Mouse (Mus musculus): ENCODE results near the gene Gm49355. TPM values are rescaled to one million over a fixed set of nuclear protein-coding genes. Genes with fewer than 3 reads are reported as not detected.
"Not testable (repeated sequence)": the region's sequence is repeated elsewhere in the genome, so short reads cannot be mapped to it uniquely, and the experiment has no call there.

Gene Gm49355
- total RNA-seq (2021) = not detected
- long read RNA-seq, partial matches to known transcripts = 1 of 1 reads
- long read RNA-seq, other reads (novel, unspliced or antisense) = 0 of 1 reads

DNA sequence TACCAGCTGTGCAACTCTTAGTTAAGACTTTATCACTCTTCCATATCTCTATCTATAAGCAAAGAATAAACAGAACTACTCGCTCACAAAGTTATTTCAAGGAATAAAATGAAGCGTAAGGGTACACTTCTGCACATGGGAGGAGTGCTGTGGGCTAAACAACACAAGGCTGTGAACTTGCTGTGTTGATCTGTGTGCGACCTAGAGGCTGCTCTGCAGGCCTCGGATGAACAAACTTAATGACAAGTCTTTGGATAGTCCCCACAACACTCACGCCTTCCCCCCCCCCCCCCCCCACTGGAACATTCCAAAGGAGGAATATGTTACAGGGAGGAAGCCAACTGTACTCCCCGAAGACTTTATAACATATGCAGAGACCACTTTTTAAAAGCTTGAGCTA lies at the start of gene Gm49355:
Gene Gm49355 (plus strand): TSS at position 336 of the 400 bp plus-strand sequence.
- no peak for DNase-seq (ENCODE audit: low spot score in 2 of 2)

DNA sequence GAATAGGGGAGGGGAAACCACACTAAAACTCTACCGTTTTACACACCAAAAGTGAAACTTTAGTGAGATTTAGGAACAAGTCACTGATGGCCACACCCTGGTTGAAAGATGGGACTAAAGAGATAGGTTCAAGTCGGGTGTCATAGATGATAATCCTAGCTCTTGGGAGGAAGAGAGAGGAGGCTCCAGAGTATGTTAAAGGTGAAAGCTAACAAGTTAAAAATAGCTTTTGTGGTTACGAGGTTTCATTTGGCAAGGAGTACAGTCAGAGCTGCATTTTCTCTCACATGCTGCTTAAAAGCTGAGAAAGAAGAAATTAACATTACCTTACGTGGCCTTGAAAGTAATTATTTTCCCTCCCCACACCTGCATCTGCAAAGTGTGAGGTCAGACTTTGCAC lies 40.0 kb upstream of the Gm49355 start:
- DNase-seq (ENCODE audit: low spot score in 2 of 2) = no peak

DNA sequence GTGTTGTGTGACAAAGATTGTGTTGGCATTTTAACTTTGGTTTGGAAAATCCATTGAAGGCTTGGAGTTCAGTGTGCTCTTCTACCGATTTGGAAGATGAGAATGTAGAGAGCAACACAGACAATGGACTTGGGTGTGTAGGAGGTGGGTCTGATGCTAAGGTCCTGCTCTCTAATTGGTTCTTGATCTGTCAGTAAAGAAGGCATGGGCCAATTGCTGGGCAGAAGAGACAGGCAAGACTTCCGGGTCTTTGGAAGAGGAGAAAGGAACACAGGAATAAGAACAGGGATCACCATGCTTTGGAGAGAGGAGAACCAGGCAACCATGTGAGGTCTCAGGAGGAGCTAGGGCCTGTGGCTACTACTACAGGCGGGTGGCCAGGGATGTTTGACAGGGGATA lies 7.7 kb upstream of the Gm49355 start:
- DNase-seq (ENCODE audit: low spot score in 2 of 2) = no peak

DNA sequence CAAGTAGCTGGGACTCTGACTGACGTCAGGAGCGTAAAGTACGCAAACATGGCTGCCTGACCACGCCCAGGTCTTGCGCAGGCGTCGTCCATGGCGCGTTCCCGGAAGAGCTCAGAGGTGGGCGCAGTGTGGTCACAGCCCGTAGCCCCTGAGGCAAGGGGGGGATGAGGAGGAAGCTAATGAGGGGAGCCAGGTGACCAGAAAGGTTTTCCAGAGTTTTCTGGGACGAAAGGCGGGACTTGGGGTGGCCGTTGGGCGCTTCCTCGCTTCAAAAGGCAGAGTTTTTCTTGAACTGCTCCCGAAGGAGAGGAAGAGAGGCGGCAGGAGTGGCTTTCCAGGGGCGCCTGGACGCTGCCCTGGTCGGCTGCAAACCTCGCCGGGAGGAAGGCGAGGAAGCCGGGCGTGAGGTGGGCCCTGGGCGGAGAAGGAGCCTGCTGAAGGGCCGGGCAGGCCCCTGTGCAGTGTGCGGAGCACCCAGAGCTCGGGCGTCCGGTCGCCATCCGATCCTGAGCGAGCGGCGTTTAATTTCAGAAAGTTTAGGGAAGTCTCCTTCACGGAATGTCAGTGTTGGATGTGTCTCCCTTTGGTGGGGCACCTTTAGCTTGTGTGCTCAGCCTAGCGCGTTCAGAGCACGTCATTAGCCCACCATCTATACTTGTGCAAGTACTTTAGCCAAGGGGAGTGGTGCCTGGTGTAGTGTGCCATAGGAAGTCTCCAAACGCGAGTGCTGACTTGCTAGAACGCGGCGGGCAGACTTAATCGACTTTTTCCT lies 551 bp downstream of the Gm49355 start, which contains the start of gene 3830406C13Rik:
Gene 3830406C13Rik (plus strand): TSS at position 33 of the 772 bp plus-strand sequence.
- peak; percentile 82 to 89 for DNase-seq (ENCODE audit: low spot score in 2 of 2)

DNA sequence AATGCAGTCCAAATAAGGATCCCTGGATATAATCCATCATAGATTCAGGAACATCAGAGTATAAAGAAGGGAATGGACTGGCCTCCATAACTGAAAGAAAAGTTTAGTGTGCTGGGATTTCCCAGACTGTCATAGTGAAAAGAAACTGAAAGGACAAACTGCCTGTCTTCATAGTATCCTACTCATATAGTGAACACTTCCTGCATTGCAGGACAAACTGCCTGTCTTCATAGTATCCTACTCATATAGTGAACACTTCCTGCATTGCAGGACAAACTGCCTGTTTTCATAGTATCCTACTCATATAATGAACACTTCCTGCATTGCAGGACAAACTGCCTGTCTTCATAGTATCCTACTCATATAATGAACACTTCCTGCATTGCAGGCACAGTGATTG lies 6.0 kb downstream of the Gm49355 start:
- not testable (repeated sequence) for DNase-seq (ENCODE audit: low spot score in 2 of 2)

DNA sequence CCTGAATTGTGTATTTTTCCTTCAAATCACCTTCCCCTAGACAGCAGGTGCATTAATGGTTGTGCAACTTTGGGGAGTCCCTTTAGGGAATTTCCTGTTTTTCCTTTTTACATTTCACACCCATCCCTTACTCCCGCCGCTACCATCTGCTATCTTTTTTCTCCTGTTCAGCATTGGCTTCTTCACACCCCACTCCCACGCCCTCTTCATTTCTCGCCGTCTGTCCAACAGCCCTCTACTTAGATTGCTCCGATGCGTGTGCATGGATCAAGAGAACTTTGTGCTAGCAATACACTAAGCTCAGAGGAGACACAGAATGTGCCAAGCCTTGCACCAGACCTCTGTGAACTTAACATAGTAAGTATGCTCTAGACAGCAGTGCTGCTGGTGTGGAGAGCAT lies 12.6 kb downstream of the Gm49355 start:
- peak; percentile 17 to 35 for DNase-seq (ENCODE audit: low spot score in 2 of 2)

DNA sequence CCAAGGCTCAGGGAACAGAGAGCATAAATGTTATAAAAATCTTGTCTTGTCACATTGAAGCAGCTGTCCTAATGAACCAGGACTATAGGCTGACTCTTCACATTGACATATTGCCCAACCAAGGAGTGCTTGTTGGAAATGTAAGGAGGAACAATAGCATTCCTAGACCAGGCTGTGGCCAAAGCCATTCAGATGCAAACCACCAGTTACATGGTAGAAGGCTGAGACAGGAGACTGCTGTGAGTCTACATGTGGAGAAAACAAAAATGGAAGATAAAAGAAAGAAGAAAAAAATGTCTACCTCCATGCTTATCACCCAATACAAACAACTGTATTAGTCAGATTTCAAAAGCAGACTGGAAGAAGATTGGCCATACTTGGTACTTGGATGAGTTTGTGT lies 15.4 kb downstream of the Gm49355 start:
- DNase-seq (ENCODE audit: low spot score in 2 of 2) = no peak

DNA sequence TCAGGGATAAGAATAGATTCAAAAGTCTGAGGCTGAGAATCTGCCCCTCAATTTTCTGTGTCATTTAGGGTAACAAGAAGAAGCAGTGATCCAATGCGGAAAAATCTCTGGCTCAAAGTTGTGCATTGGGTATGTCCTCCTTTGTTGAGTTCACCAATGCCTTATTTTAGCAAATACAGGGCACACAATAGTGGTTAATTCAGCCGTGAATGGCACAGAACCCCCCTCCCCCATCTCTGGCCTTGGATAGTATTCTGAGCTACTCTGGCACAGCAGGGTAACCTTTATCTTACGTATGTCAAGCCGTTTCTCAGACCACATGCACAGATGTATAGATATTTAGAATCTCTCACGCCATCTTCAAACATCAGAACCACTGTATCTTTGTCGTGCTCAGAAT lies 15.9 kb downstream of the Gm49355 start:
- no peak for DNase-seq (ENCODE audit: low spot score in 2 of 2)

DNA sequence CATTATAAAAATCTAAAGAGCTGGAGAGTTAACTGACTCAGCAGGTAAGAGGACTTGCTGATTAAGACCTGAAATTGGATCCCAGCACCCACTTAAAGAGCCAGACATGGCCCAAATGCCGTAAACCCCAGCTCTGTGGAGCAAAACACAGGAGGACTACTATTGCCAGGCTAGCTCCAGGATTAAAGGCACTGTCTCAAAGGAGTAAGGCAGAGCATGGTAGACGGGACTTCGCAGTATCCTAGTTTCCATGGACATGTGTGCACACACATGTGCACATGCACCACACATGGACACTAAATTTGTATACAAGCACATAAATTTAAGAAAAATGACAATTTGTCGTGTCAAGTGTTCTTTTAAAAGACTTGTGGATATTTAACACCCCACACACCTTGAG lies 16.5 kb downstream of the Gm49355 start:
- DNase-seq (ENCODE audit: low spot score in 2 of 2) = no peak

DNA sequence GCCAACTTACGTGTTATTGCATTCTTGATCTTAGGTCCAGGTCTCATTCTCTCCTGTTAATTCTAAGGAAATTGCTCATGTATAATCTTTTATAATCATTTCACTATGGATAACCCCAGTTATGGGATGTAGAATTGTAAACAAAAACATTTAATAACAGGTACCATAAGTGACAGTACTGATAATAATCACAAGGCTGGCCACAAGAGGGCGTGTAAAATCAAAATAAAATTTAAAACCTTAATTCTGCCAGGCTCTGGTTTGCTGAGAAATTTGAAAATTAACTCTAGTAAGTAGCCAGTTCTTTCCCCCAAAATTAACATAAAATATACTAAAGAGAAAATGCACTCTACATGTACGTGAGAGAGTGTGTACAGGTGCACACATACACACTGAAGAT lies 16.9 kb downstream of the Gm49355 start:
- peak; percentile 55 to 58 for DNase-seq (ENCODE audit: low spot score in 2 of 2)

DNA sequence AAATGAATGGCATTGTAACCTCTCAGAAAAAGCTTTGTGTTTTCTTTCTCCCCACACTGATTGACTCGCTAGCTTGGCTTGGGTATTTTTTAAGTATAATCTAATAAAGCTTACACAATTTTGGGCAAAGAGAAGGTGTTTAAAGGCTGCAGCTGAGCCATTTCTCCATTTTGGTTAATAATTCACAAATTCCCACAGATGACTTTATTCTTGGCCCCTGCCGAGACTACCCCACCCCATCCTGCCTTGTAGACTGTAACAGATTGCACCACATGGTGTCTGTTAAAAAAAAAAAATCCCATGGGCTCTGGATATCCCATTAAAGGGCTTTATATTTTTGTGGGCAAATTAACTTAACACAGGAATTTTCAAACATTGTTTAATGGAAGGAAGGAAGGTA lies 19.3 kb downstream of the Gm49355 start:
- no peak for DNase-seq (ENCODE audit: low spot score in 2 of 2)

DNA sequence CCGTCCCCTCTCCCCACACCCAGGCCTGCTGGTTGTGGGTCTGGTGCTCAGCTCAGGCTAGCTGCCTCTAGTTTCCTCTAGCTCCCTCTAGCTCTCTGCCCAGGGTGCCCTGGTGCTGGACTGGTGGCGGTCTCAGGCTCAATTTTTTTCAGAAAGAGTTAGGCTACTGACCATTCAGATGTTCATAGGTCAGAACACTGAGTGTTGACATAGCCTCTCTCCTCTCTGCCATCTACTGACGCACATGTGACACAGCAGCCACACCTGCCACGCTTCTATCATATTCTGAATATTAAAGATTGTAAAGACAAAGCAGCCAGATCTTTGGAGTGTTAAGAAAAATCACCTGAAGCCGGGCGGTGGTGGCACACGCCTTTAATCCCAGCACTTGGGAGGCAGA lies 49.8 kb downstream of the Gm49355 start:
- no peak for DNase-seq (ENCODE audit: low spot score in 2 of 2)

DNA sequence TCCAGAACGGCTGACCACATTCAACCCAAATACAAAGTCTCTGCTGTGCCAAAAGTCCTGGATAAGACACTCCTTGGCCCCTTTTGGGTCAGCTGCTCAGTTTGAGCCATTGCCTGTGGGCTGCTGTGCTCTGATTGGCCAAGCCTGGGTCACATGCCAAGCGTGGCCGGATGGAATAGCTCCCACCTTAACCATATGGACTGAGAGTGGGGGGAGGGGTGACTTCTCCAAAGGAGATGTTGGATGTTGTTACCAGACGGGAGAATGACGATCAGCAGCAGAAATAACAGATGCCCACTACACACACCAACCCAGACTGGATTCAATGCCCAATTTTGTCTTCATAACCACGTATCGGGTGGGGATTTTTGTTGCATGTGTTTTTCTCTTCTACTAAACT lies 51.1 kb downstream of the Gm49355 start:
- DNase-seq (ENCODE audit: low spot score in 2 of 2) = peak; percentile 45 to 60

DNA sequence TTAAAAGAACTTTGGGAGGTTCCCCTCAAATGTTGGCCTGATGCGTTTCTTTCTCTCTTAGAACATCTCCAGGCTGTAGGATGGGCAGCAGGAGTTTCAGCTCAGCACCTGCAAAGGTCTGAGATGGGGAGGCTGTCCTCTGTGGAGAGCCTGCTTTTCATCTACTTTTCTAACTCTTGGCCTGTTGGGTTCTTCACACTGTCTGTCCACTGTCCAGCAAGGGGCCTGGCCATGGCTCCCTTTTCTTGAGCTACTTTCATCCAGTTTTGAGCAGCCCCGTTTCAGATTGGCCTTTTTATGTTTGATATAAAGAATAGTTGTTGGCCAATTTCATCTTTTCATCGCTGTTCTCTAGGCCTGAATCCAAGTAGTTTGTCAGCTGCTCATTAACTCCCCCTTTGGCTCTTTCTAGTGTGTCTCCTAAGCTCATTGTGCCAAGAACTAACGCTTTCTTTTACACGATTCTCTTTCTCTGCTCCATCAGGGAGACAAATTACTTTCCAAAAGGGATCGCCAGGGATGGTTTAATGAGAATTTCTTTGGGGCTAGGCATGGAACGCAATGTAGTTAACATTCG lies 53.7 kb downstream of the Gm49355 start:
- DNase-seq (ENCODE audit: low spot score in 2 of 2) = peak in 1 of 2 experiments; percentile 46

DNA sequence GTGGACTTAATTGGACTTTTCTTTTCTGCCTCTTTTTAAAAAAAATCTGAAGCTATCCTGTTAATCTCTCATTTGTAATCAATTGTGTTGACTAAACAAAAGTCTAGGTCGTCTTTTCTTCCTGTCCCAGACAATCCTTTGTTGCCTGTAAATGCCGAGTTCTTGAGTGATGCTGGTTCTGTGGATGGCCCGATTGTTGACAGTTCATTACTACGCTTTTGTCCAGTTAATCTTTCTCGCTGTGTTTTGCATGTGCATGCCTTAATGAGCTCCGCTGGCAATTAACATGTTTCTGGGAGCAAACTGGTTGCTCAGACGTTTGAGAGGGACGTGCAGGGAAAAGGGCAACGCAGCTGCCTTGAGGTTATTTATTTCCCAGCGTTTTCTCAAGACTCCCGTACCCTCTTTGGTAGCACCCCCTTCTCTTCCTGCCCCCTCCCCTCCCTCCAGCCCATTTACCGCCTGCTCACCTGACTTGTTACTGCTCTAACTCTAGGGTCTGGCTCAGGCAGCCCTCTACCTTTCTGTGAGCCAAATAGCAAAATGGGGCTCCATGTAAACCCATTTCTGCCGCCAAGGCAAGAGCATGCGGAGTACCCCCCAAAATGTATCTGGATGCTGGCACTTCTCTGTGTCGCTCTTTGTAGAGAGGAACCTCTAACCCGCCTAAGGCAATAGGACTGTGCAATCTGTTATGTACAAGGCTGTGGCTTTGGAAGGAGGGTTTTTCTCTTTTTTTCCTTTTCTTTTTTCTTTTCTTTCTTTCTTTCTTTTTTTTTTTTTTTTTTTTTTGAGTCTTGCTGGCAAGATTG lies 54.4 kb downstream of the Gm49355 start:
- peak; percentile 49 to 50 for DNase-seq (ENCODE audit: low spot score in 2 of 2)

DNA sequence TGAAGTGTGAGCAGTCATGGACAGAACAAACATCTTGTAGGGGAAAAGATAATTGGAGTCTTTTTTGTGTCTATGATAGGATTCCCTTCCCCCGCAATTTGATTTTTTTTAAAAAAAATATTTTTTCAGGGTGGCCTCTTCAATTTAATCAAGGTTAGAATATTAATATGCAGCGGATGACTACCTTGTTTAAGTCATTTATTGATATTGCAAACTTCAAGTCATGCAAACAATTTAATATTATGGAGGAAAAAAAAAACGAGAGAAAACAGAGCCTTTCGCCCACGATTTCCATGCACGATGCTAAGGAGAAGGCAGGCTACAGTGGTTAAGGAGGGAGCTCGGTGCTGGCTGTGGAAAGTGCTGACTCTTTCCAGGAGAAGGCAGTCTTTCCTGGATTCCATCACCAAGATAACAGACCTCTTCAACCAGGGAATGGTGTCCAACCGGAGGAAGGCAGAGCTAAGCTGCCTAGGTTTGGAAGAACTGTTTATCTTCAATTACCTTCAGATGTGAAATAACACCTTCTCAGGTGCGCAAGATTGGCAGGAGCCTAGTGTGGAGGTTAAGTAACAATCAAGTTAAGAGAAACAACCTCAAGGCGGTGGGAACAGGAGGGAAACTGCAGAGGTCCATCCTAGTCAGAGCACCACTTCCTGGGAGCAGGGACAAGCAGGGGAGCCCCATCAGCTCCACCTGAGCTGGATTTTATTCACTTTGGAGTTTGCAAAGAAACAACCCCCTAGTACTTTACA lies 55.2 kb downstream of the Gm49355 start:
- DNase-seq (ENCODE audit: low spot score in 2 of 2) = no peak

DNA sequence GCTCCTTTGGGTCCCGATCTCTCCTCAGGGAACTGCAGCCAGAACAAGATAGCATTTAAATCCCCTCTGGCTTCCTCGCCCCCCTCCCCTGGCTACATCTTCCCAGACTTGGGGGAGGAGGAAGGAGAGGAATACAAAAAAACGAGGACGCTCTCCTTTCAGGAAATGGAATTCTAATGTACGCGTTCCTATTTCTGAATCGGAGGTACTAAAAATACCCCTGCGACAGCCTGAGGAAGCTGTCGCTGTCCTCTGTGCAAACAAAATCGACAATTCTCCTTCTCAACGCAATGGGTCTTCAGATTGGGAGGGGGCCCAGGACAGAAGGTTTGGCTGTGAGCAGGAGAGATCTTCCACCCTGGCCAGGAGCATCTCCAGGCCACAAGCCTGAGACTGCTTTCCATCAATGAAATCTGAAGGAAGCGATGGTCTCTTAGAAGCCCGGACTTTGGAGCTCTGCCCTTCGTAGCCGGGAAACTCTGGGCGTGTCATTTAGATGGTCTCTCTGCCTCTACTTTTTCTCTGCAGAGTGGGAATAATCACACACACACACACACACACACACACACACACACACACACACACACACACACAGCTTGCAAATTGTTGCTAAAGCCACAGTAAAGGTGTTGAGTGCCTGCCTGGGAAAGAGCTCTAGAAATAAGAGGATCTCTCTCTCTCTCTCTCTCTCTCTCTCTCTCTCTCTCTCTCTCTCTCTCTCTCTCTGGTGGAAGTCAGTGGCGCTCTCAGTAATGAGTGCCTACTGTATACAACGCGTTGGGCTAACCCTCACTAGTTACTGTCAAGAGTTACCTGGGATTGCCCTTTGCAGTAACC lies 56.7 kb downstream of the Gm49355 start:
- DNase-seq (ENCODE audit: low spot score in 2 of 2) = peak; percentile 42 to 49

DNA sequence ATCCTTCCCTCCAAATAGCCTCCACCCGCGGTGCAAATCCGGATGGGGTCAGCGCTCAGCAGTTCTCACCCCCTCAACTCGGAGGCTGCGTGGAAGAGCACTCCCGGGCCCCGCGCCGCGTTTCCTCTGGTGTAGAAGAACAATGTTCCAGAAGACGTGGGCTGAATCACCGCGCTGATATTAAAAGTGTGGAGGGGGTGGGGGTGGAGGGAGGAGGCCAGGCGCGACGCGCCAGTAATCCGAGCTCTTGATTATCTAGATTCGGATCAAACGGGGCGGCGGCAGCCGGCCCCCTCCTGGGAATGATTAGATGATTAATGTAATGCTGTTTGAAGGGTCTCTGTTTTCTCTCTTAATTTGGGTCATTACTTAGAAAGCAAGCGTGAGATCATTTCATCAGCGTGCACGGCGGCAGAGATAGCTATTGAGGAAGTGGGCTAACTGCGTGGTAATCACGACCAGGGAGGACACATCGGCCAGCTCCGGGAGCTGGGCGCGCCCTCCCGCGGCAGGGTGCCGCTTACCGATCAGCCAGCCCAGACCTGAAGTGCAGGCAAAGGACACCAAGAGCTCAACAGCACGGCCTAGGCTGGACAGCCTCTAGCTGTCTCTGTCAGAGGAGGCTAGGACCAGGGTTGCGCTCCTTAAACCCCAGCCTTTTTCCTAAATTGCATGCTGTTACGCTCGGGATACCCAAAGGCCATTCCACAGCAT lies 57.5 kb downstream of the Gm49355 start:
- peak; percentile 61 to 67 for DNase-seq (ENCODE audit: low spot score in 2 of 2)

DNA sequence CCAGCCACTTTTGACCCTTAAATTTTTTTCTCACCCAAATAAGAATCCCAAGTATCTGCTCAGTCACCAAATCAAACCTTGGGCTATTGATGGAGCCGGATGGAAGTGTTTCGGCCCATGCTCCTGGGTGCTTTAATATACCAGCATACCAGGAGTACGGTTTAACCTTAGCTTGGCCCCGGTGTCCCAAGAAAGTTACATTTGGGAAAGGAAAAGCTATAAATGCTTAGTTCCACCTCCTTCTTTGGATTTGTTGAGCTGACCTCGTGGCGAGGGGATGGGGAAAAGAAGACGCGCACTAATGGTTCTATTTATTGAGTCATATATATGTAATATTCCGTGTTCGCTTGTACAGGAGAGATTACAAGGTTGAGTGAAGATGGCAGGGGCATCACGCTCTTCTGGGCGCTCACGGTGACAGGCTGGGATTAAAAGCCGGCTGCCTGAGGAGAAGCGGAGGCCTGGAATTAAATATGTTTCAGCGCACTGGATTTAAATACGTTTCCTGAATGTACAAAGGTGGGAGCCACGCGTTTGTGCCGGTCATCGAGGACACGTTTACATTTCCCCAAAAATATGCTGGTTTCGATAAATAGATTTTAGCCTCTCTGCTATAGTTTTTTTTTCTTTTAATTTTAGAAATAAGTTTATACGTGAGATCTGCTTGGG lies 58.1 kb downstream of the Gm49355 start:
- peak in 1 of 2 experiments; percentile 35 for DNase-seq (ENCODE audit: low spot score in 2 of 2)

Data from layer of hippocampus, postnatal 10 days (tissue).